Mouse (Mus musculus): ENCODE data around the gene Fads2. TPM values are rescaled to one million over a fixed set of nuclear protein-coding genes. Genes with fewer than 3 reads are reported as not detected.

Fads2 gene
- polyA plus RNA-seq, 1 experiment = 157 TPM

- Histone ChIP-seq H3ac (ENCODE audit: control insufficient read depth, insufficient read length) (no peak overlapping the region), H3K36me3 (ENCODE audit: control insufficient read depth, insufficient read depth) (no peaks in the 10 kb centered on the region), H3K4me3 (no peak overlapping the region), H3K4me2 (ENCODE audit: low read depth) (no peak overlapping the region), H3K79me2 (ENCODE audit: control insufficient read depth, insufficient read depth) (no peaks in the 10 kb centered on the region), H3K27me3 (ENCODE audit: control insufficient read depth, insufficient read depth, insufficient read length) (no peaks in the 10 kb centered on the region)
- TF ChIP-seq TCF12 (IDR thresholded peaks at IDR 0.05; ENCODE audit: insufficient read depth, poor library complexity, severe bottlenecking) (no peak), USF1 (IDR thresholded peaks at IDR 0.05; ENCODE audit: low read depth) (no peak), REST (IDR thresholded peaks at IDR 0.05; ENCODE audit: insufficient read depth, insufficient read length) (no peak), CEBPB (IDR thresholded peaks at IDR 0.05; ENCODE audit: insufficient read depth, poor library complexity, severe bottlenecking) (no peak), MYOG (IDR thresholded peaks at IDR 0.05; ENCODE audit: control insufficient read depth in 1 of 3, insufficient read depth in 1 of 3, insufficient read length in 2 of 3, low read depth in 2 of 3) (no peak), SRF (IDR thresholded peaks at IDR 0.05; ENCODE audit: control insufficient read depth, insufficient read length, low read depth) (no peak), POLR2AphosphoS2 (IDR thresholded peaks at IDR 0.05; ENCODE audit: insufficient read length, low read depth) (no peak)
These were observed 87.6 kb downstream of the Fads2 start for GRCm38 (mm10) chr19:10013913-10014312.

GRCm38 (mm10) chr19:10013348-10013747 lies 88.2 kb downstream of the Fads2 start:
- peak overlapping the region; percentile 72 for H3K4me2 ChIP-seq (ENCODE audit: low read depth)
- TF ChIP-seq MYOD1 (IDR thresholded peaks at IDR 0.05; ENCODE audit: control insufficient read depth in 1 of 3, insufficient read length in 2 of 3, low read depth in 2 of 3) (peak in 1 of 3 experiments; percentile 44), MYOG (IDR thresholded peaks at IDR 0.05; ENCODE audit: control insufficient read depth in 1 of 3, insufficient read depth in 1 of 3, insufficient read length in 2 of 3, low read depth in 2 of 3) (peak in 1 of 3 experiments; percentile 39), MAX (IDR thresholded peaks at IDR 0.05; ENCODE audit: low read depth) (no peak), REST (IDR thresholded peaks at IDR 0.05; ENCODE audit: insufficient read depth, insufficient read length) (no peak), USF1 (IDR thresholded peaks at IDR 0.05; ENCODE audit: low read depth) (no peak), POLR2AphosphoS2 (IDR thresholded peaks at IDR 0.05; ENCODE audit: insufficient read length, low read depth) (no peak), TCF3 (IDR thresholded peaks at IDR 0.05; ENCODE audit: insufficient read length, low read depth) (no peak)
- H3K79me2 ChIP-seq (ENCODE audit: control insufficient read depth, insufficient read depth) = no peaks in the 10 kb centered on the region
- no peaks in the 10 kb centered on the region for H3K36me3 ChIP-seq (ENCODE audit: control insufficient read depth, insufficient read depth)
- H3ac ChIP-seq (ENCODE audit: control insufficient read depth, insufficient read length) = no peak overlapping the region
- no peaks in the 10 kb centered on the region for H3K27me3 ChIP-seq (ENCODE audit: control insufficient read depth, insufficient read depth, insufficient read length)
- H3K4me3 ChIP-seq = no peak overlapping the region

GRCm38 (mm10) chr19:10012827-10013278 lies 88.7 kb downstream of the Fads2 start:
- H3K36me3 ChIP-seq (ENCODE audit: control insufficient read depth, insufficient read depth) = no peaks in the 10 kb centered on the region
- no peak overlapping the region for H3K4me3 ChIP-seq
- H3K4me2 ChIP-seq (ENCODE audit: low read depth) = peak overlapping the region; percentile 72
- TF ChIP-seq TCF12 (IDR thresholded peaks at IDR 0.05; ENCODE audit: insufficient read depth, poor library complexity, severe bottlenecking) (no peak), MYOD1 (IDR thresholded peaks at IDR 0.05; ENCODE audit: control insufficient read depth in 1 of 3, insufficient read length in 2 of 3, low read depth in 2 of 3) (peak in 2 of 3 experiments; percentile 37 to 57), E2F4 (IDR thresholded peaks at IDR 0.05; ENCODE audit: insufficient read depth) (no peak), USF1 (IDR thresholded peaks at IDR 0.05; ENCODE audit: low read depth) (no peak), MAX (IDR thresholded peaks at IDR 0.05; ENCODE audit: low read depth) (no peak), CEBPB (IDR thresholded peaks at IDR 0.05; ENCODE audit: insufficient read depth, poor library complexity, severe bottlenecking) (no peak), MYOG (IDR thresholded peaks at IDR 0.05; ENCODE audit: control insufficient read depth in 1 of 3, insufficient read depth in 1 of 3, insufficient read length in 2 of 3, low read depth in 2 of 3) (no peak), REST (IDR thresholded peaks at IDR 0.05; ENCODE audit: insufficient read depth, insufficient read length) (no peak)
- no peaks in the 10 kb centered on the region for H3K79me2 ChIP-seq (ENCODE audit: control insufficient read depth, insufficient read depth)
- H3K27me3 ChIP-seq (ENCODE audit: control insufficient read depth, insufficient read depth, insufficient read length) = no peaks in the 10 kb centered on the region
- no peak overlapping the region for H3ac ChIP-seq (ENCODE audit: control insufficient read depth, insufficient read length)

Other genes with a start within 250 kb of the Fads2 start
- 39.0 TPM for gene Incenp, start 202.2 kb downstream of the Fads2 start, polyA plus RNA-seq (2012; fragmentation: generic; extraction: Trizol)
- gene Fth1, start 121.1 kb downstream of the Fads2 start, polyA plus RNA-seq (2012; fragmentation: generic; extraction: Trizol) = 6,603 TPM
- gene Best1, start 100.1 kb downstream of the Fads2 start, polyA plus RNA-seq (2012; fragmentation: generic; extraction: Trizol) = 6.6 TPM
- 15.2 TPM for gene Rab3il1, start 100.1 kb downstream of the Fads2 start, polyA plus RNA-seq (2012; fragmentation: generic; extraction: Trizol)
- 557 TPM for gene Fads3, start 60.2 kb downstream of the Fads2 start, polyA plus RNA-seq (2012; fragmentation: generic; extraction: Trizol)
- gene Fads1, start 81.1 kb upstream of the Fads2 start, polyA plus RNA-seq (2012; fragmentation: generic; extraction: Trizol) = 120 TPM
- 291 TPM for gene Tmem258, start 102.3 kb upstream of the Fads2 start, polyA plus RNA-seq (2012; fragmentation: generic; extraction: Trizol)
- 14.1 TPM for gene Fen1, start 102.4 kb upstream of the Fads2 start, polyA plus RNA-seq (2012; fragmentation: generic; extraction: Trizol)
- gene Myrf, start 139.0 kb upstream of the Fads2 start, polyA plus RNA-seq (2012; fragmentation: generic; extraction: Trizol) = 1.5 TPM
- gene Dagla, start 203.1 kb upstream of the Fads2 start, polyA plus RNA-seq (2012; fragmentation: generic; extraction: Trizol) = 9.6 TPM